Mouse (Mus musculus): ENCODE data around the gene Pmm1.

- TF ChIP-seq GATA1 (IDR thresholded peaks at IDR 0.05; ENCODE audit: low read length) = no peak
- no peak for TF ChIP-seq TAL1 (IDR thresholded peaks at IDR 0.05; ENCODE audit: low read length)
These were observed 33.3 kb upstream of the Pmm1 start for GRCm38 (mm10) chr15:81993992-81994391.
